Mouse (Mus musculus) lung, adult 2 months (tissue): ENCODE data around the gene Atg9b.

Source experiments
- CTCF ChIP-seq: fragments of 200-500 bp; IDR thresholded peaks from 2 replicates; pipeline ENCODE4 v1.5.1; 2011; ENCODE audit warnings: mild to moderate bottlenecking, low read length, control low read depth; ENCODE audit not compliant: insufficient read depth
- POLR2A ChIP-seq: fragments of 200-500 bp; IDR thresholded peaks from 2 replicates; pipeline ENCODE4 v1.6.1; 2011; ENCODE audit warnings: low read depth, mild to moderate bottlenecking, control low read depth, low read length, borderline replicate concordance; ENCODE audit errors: extremely low read depth

DNA sequence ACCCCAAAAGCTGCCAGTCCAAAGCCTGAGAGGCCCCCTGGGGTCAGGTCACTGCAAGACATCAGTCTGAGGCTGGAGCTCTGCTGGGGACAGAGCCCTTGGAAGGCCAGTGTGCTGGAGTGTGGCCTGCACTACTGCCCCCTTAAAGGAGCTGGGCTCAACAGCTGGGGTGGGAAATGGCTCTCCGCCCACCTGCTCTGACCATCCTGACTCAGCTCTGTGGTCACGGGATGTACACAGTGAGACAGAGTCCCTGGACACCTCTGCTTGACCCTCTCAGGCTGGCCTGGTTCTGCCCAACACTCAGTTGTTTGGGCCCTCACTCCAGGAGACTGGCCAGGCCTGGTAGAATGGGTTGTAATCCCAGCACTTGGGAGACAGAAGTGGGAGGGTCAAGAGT is 17.5 kb upstream of the Atg9b start:
- TF ChIP-seq POLR2A, result no peak
- no peak for TF ChIP-seq CTCF
